Mouse (Mus musculus) urinary bladder, adult 18-20 months (tissue): ENCODE measurements around the gene Gstp1.
"Not testable (repeated sequence)": the region's sequence is repeated elsewhere in the genome, so short reads cannot be mapped to it uniquely, and the experiment has no call there.

Source experiments
- DNase-seq, 2 experiments: peaks; one replicate each; pipeline ENCODE4 v3.0.0; 2022; ENCODE audit warnings: low spot score in 2 of 2, mixed read lengths in 2 of 2

Gene Gstp1

GRCm38 (mm10) chr19:4037788-4038232 is at the start of gene Gstp1:
TSS of gene Gstp1 (minus strand) at chr19:4037985.
- DNase-seq = peak; percentile 87 to 90

GRCm38 (mm10) chr19:4087090-4087489 is 49.3 kb upstream of the Gstp1 start:
- no peak for DNase-seq

- DNase-seq = no peak
Measured at GRCm38 (mm10) chr19:4086156-4086555, 48.4 kb upstream of the Gstp1 start.

- DNase-seq = no peak
Measured at GRCm38 (mm10) chr19:4084984-4085383, 47.2 kb upstream of the Gstp1 start.

GRCm38 (mm10) chr19:4083826-4084225 is 46.0 kb upstream of the Gstp1 start:
- no peak for DNase-seq

- no peak for DNase-seq
Measured at GRCm38 (mm10) chr19:4083316-4083715, 45.5 kb upstream of the Gstp1 start.

GRCm38 (mm10) chr19:4082219-4082965 is 44.6 kb upstream of the Gstp1 start:
- no peak for DNase-seq

GRCm38 (mm10) chr19:4081394-4081793 is 43.6 kb upstream of the Gstp1 start, which contains the start of gene Cabp2:
TSS of gene Cabp2 (plus strand) at chr19:4081578.
- no peak for DNase-seq

- DNase-seq = no peak
Measured at GRCm38 (mm10) chr19:4080511-4081009, 42.8 kb upstream of the Gstp1 start.

- no peak for DNase-seq
Measured at GRCm38 (mm10) chr19:4079594-4079993, 41.8 kb upstream of the Gstp1 start.

- no peak for DNase-seq
Measured at GRCm38 (mm10) chr19:4075531-4075930, 37.7 kb upstream of the Gstp1 start.

- DNase-seq = no peak
Measured at GRCm38 (mm10) chr19:4072706-4073424, 35.1 kb upstream of the Gstp1 start.

- DNase-seq = no peak
Measured at GRCm38 (mm10) chr19:4071406-4071805, 33.6 kb upstream of the Gstp1 start.

- no peak for DNase-seq
Measured at GRCm38 (mm10) chr19:4070756-4071155, 33.0 kb upstream of the Gstp1 start.

- DNase-seq = no peak
Measured at GRCm38 (mm10) chr19:4070311-4070710, 32.5 kb upstream of the Gstp1 start.

- no peak for DNase-seq
Measured at GRCm38 (mm10) chr19:4068717-4069410, 31.1 kb upstream of the Gstp1 start.

GRCm38 (mm10) chr19:4068242-4068641 is 30.5 kb upstream of the Gstp1 start:
- DNase-seq = not testable (repeated sequence)

GRCm38 (mm10) chr19:4066877-4067276 is 29.1 kb upstream of the Gstp1 start:
- DNase-seq = no peak

- DNase-seq = no peak
Measured at GRCm38 (mm10) chr19:4066280-4066679, 28.5 kb upstream of the Gstp1 start.

GRCm38 (mm10) chr19:4064501-4064900 is 26.7 kb upstream of the Gstp1 start:
- DNase-seq = not testable (repeated sequence)

GRCm38 (mm10) chr19:4063357-4063756 is 25.6 kb upstream of the Gstp1 start:
- DNase-seq = not testable (repeated sequence)

GRCm38 (mm10) chr19:4060899-4061465 is 23.2 kb upstream of the Gstp1 start:
- DNase-seq = no peak
